Mouse (Mus musculus) stomach, postnatal 0 days (tissue): Measurements from ENCODE around the gene Gm1043. TPM values are rescaled to one million over a fixed set of nuclear protein-coding genes. Genes with fewer than 3 reads are reported as not detected.

Source experiments
- ATAC-seq: fragments of 200-750 bp; cut with Nextera tagmentation; 2 replicates; pipeline ENCODE4 v1.8.0; 2017; ENCODE audit not compliant: low FRiP score, low TSS enrichment
- DNase-seq: peaks from one replicate; pipeline ENCODE4 v3.0.0-alpha.2; 2016; ENCODE audit warnings: low spot score
- H3K27ac ChIP-seq: fragments of 300-500 bp; sonication (generic); replicated peaks from 2 replicates; pipeline ENCODE4 v1.5.1; 2014; ENCODE audit warnings: mild to moderate bottlenecking, control low read depth
- H3K27me3 ChIP-seq: fragments of 300-500 bp; sonication (generic); 2 replicates; pipeline ENCODE4 v1.6.1; 2014; ENCODE audit warnings: low read length; ENCODE audit not compliant: control insufficient read depth, insufficient read depth
- H3K36me3 ChIP-seq: fragments of 300-500 bp; sonication (generic); 2 replicates; pipeline ENCODE4 v1.6.1; 2014; ENCODE audit warnings: low read length, mixed read lengths; ENCODE audit not compliant: control insufficient read depth, insufficient read depth
- H3K4me1 ChIP-seq: fragments of 300-500 bp; sonication (generic); replicated peaks from 2 replicates; pipeline ENCODE4 v1.6.1; 2014; ENCODE audit warnings: antibody characterized with exemption; ENCODE audit not compliant: control insufficient read depth, insufficient read depth
- H3K4me2 ChIP-seq: fragments of 300-500 bp; sonication (generic); replicated peaks from 2 replicates; pipeline ENCODE4 v1.6.1; 2014; ENCODE audit warnings: low read depth, mild to moderate bottlenecking, control low read depth, moderate library complexity
- H3K4me3 ChIP-seq: fragments of 300-500 bp; sonication (generic); 2 replicates; pipeline ENCODE4 v1.5.1; 2014; ENCODE audit warnings: low read depth, low read length, control low read depth
- H3K9ac ChIP-seq: fragments of 300-500 bp; sonication (generic); 2 replicates; pipeline ENCODE4 v1.6.1; 2014; ENCODE audit warnings: mild to moderate bottlenecking, low read length, control low read depth, mixed read lengths
- H3K9me3 ChIP-seq: fragments of 300-500 bp; sonication (generic); 2 replicates; pipeline ENCODE4 v1.6.1; 2016; ENCODE audit warnings: low read length; ENCODE audit not compliant: control insufficient read depth
- CTCF ChIP-seq: IDR thresholded peaks from 2 replicates; pipeline ENCODE4 v1.5.1; 2016; ENCODE audit warnings: antibody characterized with exemption, low read depth, mild to moderate bottlenecking, moderate library complexity
- EP300 ChIP-seq: optimal IDR thresholded peaks from 2 replicates; pipeline ENCODE3; 2016; ENCODE audit warnings: antibody characterized with exemption
- WGBS: fragments of 180-500 bp; shearing (Covaris S2); extraction: QIAGEN DNeasy Blood & Tissue Kit; methylation state at CpG from one replicate; pipeline ENCODE4 v1.1.7; 2014; 5-methylcytosine and 5-hydroxymethylcytosine counted together
- polyA plus RNA-seq: library from polyadenylated mRNA; unstranded; fragments of >200 nt; fragmentation: Nextera tagmentation; extraction: Ambion mirVana; gene quantifications from 2 replicates; pipeline ENCODE4 v1.2.1, GENCODE M21; 2015

The Gm1043 gene
- polyA plus RNA-seq, 1 experiment from 2014 or later: 0.02 TPM

- Histone ChIP-seq H3K4me3 (no peak overlapping the region), H3K27ac (no peak overlapping the region), H3K9me3 (no peaks in the 10 kb centered on the region), H3K27me3 (no peaks in the 10 kb centered on the region), H3K4me1 (no peaks in the 10 kb centered on the region), H3K9ac (no peak overlapping the region), H3K36me3 (no peaks in the 10 kb centered on the region), H3K4me2 (no peak overlapping the region)
- DNase-seq: no peak
- TF ChIP-seq CTCF: no peak
- TF ChIP-seq EP300: no peak
- no peak for ATAC-seq
- 56% methylated on average over 7 of the region's 7 CpGs for WGBS
Observed at GRCm38 (mm10) chr5:37112389-37112788, 27.2 kb downstream of the Gm1043 start.

- Histone ChIP-seq H3K4me2 (no peak overlapping the region), H3K9ac (no peak overlapping the region), H3K27me3 (no peaks in the 10 kb centered on the region), H3K27ac (no peak overlapping the region), H3K9me3 (no peaks in the 10 kb centered on the region), H3K36me3 (no peaks in the 10 kb centered on the region), H3K4me1 (no peaks in the 10 kb centered on the region), H3K4me3 (no peak overlapping the region)
- DNase-seq (no peak), ATAC-seq (no peak)
- 0 out of 2 replicates have a peak, but pooled peaks have one; percentile 15 for TF ChIP-seq CTCF
- TF ChIP-seq EP300: no peak
- WGBS: 63% methylated on average over 9 of the region's 9 CpGs
Observed at GRCm38 (mm10) chr5:37117126-37117525, 32.0 kb downstream of the Gm1043 start.

- no peaks in the 10 kb centered on the region for H3K27me3 ChIP-seq
- DNase-seq: peak; percentile 24
- no peaks in the 10 kb centered on the region for H3K9me3 ChIP-seq
- WGBS: 47% methylated on average over 4 of the region's 4 CpGs
- no peak for ATAC-seq
- H3K4me2 ChIP-seq: no peak overlapping the region
- no peaks in the 10 kb centered on the region for H3K4me1 ChIP-seq
- H3K9ac ChIP-seq: no peak overlapping the region
- H3K27ac ChIP-seq: no peak overlapping the region
- no peak overlapping the region for H3K4me3 ChIP-seq
- no peak for TF ChIP-seq EP300
- TF ChIP-seq CTCF: peak; percentile 82
- H3K36me3 ChIP-seq: no peaks in the 10 kb centered on the region
Observed at GRCm38 (mm10) chr5:37118242-37118641, 33.1 kb downstream of the Gm1043 start.

DNA sequence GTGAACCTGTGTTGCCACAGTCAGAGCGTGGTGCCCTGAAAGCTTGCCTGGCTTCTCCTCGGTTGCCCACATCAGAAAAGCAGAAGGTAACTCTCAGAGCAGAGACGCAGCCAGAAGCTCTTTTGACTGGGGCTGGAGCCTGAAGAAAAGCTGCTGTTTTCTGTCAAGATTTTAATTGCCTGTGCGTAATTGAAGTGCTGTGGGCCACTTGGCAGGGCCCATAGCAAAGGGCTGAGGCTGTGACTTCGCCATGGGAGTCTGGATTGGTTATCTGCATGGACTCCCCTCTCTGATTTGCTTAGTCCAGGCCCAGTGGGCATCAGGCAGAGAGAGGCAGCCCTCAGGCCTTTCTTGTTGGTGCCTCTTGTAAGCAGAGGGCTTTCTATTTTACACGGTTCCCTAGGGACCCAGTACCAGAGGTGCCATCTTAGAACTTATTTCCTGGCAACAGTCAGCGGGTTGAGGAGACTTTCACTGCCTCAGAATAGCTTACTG, 36.1 kb downstream of the Gm1043 start:
- no peak for TF ChIP-seq EP300
- TF ChIP-seq CTCF: no peak
- ATAC-seq (no peak), DNase-seq (no peak)
- no peaks in the 10 kb centered on the region for H3K4me1 ChIP-seq
- WGBS: 72% methylated on average over 7 of the region's 7 CpGs
- no peak overlapping the region for H3K9ac ChIP-seq
- no peak overlapping the region for H3K27ac ChIP-seq
- no peak overlapping the region for H3K4me2 ChIP-seq
- H3K9me3 ChIP-seq: no peaks in the 10 kb centered on the region
- H3K4me3 ChIP-seq: no peak overlapping the region
- H3K36me3 ChIP-seq: no peaks in the 10 kb centered on the region
- H3K27me3 ChIP-seq: no peaks in the 10 kb centered on the region

DNA sequence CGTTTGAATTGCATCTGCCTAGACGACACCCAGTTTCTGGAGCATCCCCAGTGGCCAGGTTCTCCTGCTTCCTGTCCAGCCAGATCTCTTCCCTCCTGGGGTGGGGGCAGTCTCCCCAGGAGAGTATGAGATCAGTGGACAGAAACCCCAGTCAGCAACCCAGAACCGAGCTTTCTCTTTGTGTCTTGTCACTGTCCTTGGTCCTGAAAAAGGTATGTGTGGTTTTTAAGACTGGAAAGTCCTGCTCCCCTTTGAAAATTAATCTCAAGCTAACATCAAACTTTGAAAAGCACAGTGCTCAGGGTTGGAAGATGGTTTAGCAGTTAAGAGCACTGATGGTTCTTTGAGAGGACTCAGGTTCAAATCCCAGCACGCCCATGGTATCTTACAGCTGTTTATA, 46.7 kb downstream of the Gm1043 start:
- DNase-seq: no peak
- H3K4me2 ChIP-seq: no peak overlapping the region
- H3K9me3 ChIP-seq: no peaks in the 10 kb centered on the region
- no peak overlapping the region for H3K4me3 ChIP-seq
- H3K27me3 ChIP-seq: no peaks in the 10 kb centered on the region
- WGBS: 49% methylated on average over 4 of the region's 4 CpGs
- H3K27ac ChIP-seq: no peak overlapping the region
- H3K4me1 ChIP-seq: no peaks in the 10 kb centered on the region
- no peak for ATAC-seq
- TF ChIP-seq EP300: no peak
- no peak for TF ChIP-seq CTCF
- H3K36me3 ChIP-seq: no peaks in the 10 kb centered on the region
- H3K9ac ChIP-seq: no peak overlapping the region

DNA sequence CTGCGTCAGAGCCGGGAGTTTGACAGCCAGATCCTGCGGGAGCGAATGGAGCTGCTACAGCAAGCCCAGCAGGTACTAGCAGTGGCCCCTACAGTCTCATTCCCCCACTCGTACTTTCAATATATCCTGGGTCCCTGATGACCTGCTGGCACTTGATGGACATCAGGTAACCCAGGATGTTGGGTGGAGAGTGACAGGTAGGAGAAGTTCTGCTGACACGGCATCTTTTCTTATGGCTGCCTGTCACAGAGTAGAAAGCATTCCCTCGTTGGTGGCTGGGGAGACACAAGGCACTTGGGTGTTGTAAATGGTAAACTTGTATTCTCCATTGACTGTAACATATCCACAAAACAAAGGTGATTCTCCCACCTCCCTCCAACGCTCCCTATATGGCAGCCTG, 56.6 kb downstream of the Gm1043 start:
- Histone ChIP-seq H3K27ac (no peak overlapping the region), H3K36me3 (no peaks in the 10 kb centered on the region), H3K9me3 (no peaks in the 10 kb centered on the region), H3K4me3 (no peak overlapping the region), H3K9ac (no peak overlapping the region), H3K27me3 (no peaks in the 10 kb centered on the region), H3K4me1 (no peaks in the 10 kb centered on the region), H3K4me2 (no peak overlapping the region)
- no peak for TF ChIP-seq EP300
- no peak for TF ChIP-seq CTCF
- ATAC-seq (no peak), DNase-seq (no peak)
- 68% methylated on average over 8 of the region's 8 CpGs for WGBS
